Mouse (Mus musculus) spleen, postnatal 10 days (tissue): ENCODE measurements at regions not wholly inside any gene's neighbourhood (a gene's known extent, or its start where the extent isn't known, plus 50 kb on each side); places are given as distances from the start of the nearest gene placed in this dataset.

Experiments used
- DNase-seq, 2 experiments: peaks; one replicate each; pipeline ENCODE4 v3.0.0; 2021 to 2022; ENCODE audit warnings: low spot score in 2 of 2

DNA sequence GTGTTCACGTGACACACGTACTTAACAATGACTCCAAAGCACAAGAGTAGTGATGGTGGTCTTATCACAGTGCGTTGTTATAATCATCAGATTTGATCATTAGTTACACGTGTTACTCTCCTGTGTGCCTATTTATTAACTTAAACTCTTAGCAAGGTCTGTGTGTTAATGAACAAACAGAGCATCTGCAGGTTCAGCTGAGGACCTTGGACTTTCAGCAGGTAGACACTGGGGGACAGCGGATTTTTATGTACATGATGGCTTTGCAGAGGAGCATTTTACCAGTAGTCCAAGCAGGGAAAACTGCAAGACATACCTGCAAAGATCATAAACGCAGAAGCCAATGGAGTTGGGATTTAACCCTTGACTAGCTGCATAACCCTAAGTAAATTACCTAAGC, 211.7 kb upstream of the Ntm start:
- no peak for DNase-seq

DNA sequence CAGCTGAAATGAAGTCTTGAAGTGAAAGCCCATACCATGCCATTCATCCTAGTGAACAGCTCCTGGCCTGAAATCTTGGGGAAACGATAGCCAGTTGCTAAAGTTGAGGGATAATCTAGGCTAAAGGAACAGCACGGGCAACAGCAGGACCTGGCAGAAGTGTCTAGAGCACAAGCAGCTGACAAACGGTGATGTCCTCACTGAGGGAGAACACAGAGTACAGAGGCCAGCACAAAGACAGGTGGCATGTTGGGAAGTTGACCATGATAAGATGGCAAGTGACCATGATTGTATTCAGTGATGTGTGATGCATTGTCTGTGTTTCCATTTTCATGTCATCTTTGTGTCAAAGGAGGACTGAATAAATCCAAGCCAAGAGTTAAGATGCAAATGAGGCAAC, 212.4 kb upstream of the Ntm start:
- DNase-seq = no peak

DNA sequence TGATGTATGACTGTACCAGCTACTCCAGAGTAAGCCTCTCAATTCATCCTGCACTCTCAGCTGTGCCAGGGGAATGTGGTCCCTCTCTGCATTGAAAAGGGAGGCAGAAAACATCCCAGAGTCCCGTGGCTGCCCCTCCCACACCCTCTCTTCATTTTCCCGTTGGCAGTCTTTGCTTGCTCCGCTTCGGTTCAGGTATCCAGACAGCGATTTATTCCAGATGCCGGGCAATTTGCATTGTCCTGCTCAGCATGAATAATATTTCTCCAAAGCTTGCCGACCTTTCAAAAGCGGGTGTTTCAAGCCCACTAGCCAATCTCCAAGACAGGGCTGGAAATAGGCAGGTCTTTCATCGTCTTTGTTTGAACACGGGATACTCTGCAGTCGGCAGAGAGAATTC, 220.5 kb upstream of the Ntm start:
- DNase-seq = no peak

DNA sequence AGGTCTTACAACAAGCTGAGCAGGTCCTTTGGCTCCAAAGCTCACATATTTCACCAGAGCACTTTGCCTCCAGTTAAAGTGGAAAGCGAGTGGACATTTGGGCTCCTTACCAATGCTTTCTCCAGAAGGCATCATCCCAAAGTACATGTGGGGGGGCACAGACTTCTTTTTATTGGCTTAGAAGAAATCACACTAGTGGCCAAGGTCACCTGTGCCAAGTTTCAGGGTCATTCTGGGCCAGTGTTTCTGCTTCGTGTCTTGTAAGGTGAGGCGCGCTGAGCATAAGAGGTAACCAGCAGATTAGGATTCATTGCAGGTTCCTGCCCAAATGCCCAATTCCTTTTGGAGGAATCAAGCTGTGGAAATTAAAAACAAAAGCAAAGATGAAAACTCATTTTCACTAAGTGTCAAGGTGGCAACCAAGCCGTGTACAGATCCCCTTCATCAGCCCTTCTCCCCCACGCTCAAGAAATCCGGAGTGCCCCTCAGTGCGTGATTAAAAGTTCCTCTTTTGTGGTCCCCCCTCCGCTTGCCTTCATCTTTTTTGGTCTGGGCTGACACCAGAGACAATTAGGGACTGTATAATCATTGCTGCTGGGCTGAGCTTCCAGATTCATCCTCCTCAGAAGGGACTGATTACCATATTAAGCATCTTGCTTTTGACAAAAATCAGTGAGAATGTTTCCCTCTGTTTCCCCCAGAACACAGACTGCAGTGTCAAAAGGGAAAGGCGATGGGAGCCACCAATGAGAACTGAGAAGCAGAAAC, 222.2 kb upstream of the Ntm start:
- no peak for DNase-seq

DNA sequence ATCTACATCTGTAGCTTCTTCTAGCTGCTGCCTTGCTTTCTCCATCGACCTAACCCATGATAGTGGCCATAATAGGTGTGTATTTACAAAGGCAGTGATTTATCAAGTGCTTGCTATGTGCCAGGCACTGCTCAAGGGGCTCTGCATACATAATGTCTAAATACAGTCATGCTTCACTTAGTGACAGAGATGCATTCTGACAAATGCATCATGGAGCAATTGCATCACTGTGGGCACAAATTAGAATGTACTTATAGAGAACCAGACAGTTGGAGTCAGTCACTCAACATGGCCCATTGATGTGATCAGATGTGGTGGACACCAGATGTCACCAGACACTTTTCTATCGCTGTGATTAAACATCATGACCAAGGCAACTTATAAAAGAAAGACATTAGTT, 223.3 kb upstream of the Ntm start:
- DNase-seq = no peak

DNA sequence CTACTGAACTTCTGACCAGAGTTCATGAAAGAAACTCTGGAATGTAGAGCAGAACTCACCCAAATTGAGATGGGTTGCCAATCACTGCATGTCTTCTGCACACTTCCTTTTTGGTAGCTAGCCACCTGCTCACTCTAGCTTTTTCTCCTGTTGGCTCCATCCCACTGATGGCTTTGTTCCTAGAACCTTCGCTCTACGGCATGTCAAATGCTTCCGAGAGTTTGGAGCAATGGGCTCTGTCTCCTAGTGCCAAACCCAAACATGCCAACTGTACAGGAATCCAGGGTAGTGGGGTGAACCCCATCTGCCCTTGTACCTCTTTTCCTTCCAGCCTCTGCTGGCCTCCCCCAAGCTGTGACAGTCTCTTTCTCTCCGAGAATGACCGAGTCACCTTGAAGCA, 227.1 kb upstream of the Ntm start:
- no peak for DNase-seq

DNA sequence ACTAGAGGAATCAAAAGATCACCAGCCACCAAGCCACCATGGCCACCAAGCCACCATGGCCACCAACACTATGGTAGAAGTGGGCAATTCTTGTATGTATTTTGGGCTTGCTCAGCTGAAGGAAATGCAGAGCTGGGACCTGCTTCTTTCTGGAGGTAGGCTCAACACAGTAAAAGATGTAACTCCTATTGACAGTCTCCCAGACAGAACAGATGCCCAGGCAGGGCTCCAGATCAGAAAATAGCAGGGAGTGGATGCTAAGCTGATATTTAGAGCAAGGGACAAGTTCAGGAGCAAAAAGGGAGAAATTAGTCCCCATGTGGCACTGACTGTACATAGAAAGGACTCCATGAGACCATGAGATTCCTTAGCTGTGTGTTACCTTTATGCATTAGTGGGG, 228.2 kb upstream of the Ntm start:
- no peak for DNase-seq

DNA sequence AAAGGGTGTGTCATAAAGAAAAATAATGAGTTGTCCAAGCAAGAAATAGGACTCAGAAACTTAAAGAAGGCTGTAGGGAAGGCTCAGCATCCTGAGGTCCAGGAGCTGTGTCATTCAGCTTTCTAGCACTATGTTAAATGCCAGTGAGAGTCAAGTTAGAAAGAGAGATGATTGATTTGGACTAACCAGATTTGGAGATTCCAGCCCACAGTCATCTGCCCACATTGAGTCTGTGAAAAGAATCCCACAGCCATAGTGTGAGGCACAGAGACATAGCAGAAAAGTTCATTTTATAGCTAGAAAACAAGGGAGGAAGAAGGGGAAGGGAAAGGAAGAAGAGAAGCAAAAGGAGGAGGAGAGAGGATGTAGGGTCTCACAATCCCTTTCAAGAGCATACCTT, 229.0 kb upstream of the Ntm start:
- no peak for DNase-seq

DNA sequence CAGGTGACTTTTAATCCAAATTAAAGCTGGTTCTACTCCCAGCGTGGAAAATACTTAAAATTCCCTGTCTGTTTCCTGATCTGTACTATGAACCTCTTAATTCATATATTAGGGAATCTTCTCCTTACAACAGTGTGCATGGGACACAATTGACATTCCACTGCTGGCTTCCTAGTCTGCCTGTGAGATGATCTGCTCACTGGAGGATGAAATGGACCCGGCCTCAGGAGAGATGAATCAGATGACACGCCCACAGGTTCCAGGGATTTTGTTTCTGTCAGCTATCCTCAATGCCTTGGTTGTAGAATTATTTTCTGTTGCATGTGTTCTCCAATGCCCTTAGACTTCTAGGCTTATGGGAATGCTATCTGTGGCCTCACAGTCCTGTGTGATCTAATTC, 231.9 kb upstream of the Ntm start:
- DNase-seq = no peak

DNA sequence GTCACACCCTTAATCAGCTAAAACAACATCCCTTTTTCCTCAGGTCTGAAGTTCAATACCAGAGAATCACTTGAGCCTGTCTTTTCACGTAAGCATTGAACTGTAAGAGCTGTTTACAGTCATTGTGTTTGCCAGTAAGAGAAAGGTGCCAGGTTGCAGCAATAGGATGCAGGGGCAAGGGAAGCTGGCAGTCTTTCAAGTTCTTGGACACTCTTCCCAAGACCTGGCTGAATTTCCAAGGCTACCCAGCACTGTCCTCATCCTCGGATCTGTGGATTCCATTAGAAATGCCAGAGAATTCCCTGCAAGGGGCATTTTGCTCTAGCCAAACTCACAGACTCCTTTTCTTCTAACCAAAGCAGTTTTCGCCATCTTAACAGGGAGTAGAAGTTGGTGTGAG, 224.5 kb upstream of the Snx19 start:
- DNase-seq = no peak

DNA sequence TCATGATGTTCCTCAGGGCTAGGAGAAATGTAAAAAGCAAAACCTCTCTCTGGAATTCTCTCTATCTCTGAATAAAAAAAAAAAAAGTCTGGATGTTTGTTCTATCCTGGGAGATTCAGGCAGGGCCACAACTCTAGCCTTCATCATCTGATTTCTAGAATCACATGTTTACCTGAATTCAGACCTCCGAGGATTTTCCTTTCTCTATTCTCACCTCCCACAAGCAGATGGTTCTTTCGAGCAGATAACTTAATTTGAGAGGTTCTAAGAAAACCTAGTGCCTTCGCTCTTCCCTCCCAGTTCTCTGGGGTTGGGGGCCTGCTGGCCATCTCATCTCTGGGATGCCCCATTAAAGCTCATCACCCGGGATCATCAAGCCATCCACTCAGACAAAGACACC, 219.3 kb upstream of the Snx19 start:
- DNase-seq = no peak

DNA sequence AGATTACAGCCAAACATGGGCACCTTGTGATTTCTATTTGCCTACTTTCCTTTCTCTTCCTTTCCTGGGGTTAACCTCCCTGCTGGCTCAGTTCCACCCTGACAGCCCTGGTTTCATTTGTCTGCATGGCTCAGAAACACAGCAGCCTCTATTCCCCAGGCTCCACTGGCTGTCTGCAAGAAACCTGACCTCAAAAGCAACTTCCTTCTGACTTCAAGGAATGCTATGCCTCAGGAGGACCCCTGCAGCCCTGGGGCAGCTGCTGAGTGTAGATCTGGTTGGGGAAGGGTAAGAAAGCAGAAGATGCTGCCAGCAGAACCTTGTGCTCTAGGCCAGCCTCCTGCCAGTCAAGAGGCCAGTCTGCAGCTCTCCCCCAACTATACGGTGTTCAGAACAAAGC, 217.1 kb upstream of the Snx19 start:
- DNase-seq = no peak

DNA sequence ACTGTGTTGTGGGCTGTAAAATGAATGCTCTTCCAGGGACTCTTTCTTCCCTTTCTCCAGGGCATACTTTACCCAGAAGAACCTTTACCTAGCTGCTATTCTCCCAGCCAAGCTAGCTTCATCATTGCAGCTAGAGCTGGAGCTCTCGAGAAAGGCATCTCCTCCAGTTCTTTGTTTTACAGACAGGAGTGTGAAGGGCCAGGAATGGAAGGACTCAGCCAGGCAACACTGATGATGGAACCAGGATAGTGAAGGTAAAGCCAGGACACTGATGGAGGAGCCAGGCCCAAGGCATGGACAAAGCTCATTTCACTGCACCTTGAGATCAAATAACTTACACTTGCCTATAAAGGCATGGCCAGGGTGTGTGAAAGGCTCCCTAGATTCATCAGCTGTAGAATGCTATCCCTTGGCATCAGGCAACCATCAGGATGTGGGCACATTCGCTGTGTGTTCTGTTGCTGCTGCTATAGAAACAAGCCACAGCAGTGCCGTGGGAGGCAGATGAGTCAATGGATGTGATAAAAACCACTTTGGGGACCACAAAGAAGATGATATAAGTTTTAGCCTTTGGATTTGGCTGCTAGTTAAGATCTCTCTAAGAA, 214.3 kb upstream of the Snx19 start:
- DNase-seq = no peak

DNA sequence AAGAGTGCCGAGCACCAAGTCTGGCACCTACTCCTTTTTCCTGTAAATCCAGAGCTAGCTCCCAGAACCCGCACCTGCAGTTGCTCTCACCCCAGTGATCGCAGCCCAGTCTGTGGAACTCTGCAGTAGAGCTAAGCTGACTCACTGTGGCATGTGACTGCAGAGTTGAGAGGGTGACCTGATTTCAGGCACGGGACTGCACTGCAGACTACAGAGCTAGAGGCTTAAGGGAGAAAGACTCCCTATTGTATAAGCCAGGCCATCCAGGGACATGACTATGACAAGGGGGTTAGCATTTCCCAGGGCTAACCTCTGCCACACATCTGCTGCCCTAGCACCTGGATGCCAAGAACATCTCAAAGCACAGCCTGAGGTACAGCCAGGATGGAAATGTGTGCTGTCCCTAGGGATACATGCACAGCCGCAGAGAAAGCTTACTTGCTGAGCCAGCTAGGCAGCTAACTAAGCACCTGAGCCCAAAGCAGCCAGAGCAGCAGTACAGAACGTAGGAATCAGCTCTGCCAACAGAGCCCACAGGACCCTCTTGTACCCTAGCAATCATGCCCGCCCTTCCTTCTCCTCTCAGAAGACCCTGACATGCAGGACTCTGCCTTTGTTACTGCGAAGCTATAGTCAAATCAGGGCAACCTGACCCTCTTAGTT, 192.3 kb upstream of the Snx19 start:
- no peak for DNase-seq

DNA sequence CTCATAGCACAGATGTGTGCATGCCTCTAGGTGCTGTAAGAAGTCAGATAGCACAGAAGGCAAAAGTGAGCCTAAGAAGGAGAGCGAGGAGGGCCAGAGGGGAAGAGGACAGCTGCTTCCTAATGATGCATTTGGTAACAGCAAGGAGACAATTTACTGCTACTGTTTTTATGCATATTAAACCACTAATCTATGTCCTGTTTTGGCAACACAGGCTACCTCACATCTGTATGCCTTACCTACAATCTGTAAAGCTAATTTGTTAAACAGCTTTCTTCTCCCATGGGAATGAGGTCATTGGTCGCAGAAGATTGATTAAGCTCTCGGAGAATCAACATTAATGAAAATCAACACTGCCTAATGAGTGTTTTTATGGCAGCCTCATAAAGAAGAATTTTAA, 191.1 kb upstream of the Snx19 start:
- no peak for DNase-seq

DNA sequence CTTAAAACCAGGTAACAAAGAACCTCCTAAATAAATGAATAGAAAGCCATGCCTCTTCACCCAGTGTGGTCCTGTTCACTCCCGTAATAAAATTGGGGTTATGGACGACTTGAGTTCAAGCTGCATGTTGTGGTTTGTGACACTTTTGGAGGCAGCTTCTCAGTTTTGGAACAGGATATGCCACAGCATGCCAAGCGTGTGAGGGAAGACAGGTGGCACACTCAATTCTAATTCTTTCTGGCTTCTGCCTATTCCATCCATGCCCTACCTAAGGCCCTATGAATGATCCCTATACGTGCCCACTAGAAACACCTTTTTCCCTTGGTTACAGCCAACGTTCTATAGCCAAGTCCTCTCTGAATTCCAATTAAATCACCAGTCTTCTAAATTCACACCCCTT, 184.8 kb upstream of the Snx19 start:
- no peak for DNase-seq

DNA sequence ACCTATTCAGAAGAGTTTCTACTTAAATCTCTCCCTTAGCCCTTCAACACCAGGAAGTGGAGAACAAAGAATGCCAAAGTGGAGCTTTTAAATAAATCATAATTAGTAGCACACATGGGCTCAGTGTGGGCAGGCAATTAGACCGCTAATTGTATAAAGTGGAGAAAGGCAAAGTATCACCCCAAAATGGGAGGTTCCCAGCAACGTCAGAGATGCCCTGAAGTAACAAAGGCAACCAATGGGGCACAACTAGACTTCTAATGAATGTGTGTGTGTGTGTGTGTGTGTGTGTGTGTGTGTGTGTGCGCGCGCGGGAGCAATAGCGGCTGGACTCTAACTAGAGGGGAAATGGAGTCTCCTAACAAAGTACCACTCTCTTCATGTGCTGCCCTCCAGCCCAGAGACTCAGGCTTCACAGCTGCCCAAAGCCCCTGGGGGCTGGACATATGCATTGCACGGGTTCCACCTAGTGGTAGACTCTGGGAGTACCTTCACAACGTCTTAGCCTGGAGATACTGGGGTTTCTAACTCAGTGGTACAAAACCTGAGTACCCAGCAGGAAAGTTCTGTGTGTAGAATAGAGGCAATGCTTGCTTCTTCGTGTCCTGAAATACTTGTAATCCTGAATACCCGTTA, 162.3 kb upstream of the Snx19 start:
- peak in 1 of 2 experiments; percentile 15 for DNase-seq

DNA sequence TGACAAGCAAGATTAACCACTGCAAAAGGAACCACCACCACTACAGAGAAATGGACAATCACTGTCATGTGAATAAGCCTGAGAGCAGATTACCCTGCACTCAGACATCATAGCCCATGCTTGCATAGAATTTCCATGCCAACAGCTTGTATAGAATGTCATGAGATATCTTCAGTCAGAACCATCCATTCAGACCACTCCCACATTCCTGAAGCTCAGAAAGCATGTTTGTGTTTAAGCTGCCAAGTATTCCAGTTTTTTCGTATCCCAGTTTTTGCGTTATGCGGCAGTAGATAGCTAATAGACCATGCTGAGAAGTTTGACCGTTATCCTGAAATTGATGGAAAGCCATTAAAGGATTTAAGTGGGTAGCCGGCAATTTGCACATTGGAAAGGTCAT, 155.8 kb upstream of the Snx19 start:
- DNase-seq = no peak

DNA sequence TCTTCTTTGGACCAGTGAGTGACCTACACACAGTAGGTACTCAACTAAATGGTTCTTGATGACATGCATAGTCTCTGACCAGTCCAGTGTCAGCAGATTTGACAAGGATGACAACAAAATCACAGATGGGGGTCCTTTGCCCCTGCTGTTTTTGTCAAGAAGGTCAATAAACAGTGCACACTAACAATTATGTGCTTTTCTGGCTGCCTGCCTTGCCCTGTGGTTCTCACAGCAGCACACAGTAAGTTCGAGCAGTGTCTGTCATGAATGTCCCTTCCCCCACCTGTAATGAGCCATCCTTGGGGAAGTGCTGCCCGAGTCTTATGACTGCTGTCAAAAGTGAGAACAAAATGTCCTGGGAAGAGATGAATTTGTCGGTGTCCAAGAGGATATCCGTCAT, 153.1 kb upstream of the Snx19 start:
- DNase-seq = no peak

DNA sequence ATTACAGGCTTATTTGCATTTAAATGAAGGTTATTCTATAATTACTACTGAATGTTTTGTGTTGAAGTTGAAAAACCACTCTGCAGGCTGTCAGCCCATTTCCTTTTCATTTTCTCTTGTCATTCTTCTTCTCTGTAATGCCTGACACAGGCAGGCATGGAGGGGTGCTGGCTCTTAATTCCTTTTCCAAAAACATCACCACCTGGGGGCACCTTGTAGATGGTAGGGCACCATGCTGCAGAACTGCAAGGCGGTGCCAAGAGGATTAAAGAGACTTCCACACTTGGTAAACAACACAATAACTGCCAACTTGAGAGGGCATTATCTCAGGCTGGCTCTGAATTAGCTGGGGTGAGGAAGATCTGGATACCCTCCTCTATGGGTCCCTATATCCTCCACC, 148.7 kb upstream of the Snx19 start:
- no peak for DNase-seq

DNA sequence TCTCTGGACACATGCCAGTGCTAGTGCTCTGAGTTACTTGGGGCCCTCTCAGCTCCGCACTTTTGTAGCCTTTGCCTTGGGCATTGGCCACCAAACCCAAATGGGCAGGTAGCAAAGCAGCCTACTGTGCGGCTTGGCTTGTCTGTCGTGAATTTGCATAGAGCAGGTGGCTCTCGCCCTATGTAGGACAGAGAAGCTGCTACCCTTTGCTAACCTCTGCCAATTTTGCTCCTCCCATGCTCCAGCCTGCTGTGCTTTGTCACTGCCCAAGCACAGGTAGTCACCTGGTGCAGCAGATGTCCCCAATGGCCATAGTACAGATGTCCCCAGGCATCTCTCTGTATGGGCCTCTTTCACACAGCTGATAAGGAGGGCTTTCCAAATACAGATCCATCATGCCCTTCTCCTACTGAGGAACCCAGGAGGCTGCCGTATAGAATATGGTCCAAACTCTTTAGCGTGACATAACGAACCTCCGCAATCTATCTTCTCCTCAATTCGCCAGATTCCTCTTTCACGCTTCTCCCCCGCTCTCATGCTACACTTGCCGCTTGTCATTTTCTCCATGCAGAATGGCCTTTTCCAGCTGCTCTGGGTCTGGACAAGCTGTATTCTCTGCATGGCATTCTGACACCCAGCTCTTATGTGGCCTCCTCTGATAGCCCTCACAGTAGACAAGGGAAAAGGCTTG, 143.7 kb upstream of the Snx19 start:
- no peak for DNase-seq

DNA sequence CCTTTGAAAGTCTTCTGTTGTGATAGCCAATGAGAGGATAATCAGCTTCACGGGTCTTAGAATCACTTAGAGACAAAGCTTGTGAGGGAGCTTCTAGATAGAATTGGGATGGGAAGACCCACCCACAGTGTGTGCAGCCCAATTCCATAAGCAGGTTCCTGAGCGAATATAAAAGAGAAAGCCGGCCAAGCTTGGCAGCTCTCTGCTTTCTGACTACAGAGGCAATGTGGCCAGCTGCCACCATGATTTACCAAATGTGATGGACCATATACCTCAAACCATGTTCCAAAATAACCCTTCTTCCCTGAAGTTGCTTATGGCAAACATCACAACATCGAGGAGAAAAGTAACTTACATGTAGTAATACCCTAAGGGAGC, 143.1 kb upstream of the Snx19 start:
- DNase-seq = no peak
